Mouse (Mus musculus): ENCODE measurements around the gene Parpbp.

Parpbp gene

GRCm38 (mm10) chr10:88146707-88147477 is at the start of gene Parpbp, which contains the start of gene Nup37:
Parpbp (minus strand) TSS chr10:88146941.
Nup37 (plus strand) TSS chr10:88146992.
- peak; percentile 92 for DNase-seq (ENCODE audit: low read depth, low spot score)

- no peak for DNase-seq (ENCODE audit: low read depth, low spot score)
Observed at GRCm38 (mm10) chr10:88167438-88168077, 20.8 kb upstream of the Parpbp start.

GRCm38 (mm10) chr10:88166158-88166557 is 19.4 kb upstream of the Parpbp start:
- peak; percentile 33 for DNase-seq (ENCODE audit: low read depth, low spot score)

GRCm38 (mm10) chr10:88162676-88163075 is 15.9 kb upstream of the Parpbp start:
- DNase-seq (ENCODE audit: low read depth, low spot score) = no peak

GRCm38 (mm10) chr10:88162096-88162495 is 15.4 kb upstream of the Parpbp start:
- DNase-seq (ENCODE audit: low read depth, low spot score) = no peak

GRCm38 (mm10) chr10:88151658-88152057 is 4.9 kb upstream of the Parpbp start:
- no peak for DNase-seq (ENCODE audit: low read depth, low spot score)

- no peak for DNase-seq (ENCODE audit: low read depth, low spot score)
Observed at GRCm38 (mm10) chr10:88150381-88150780, 3.6 kb upstream of the Parpbp start.

GRCm38 (mm10) chr10:88146187-88146586 is 554 bp downstream of the Parpbp start:
- no peak for DNase-seq (ENCODE audit: low read depth, low spot score)

GRCm38 (mm10) chr10:88135630-88136029 is 11.1 kb downstream of the Parpbp start:
- DNase-seq (ENCODE audit: low read depth, low spot score) = no peak

- DNase-seq (ENCODE audit: low read depth, low spot score) = no peak
Observed at GRCm38 (mm10) chr10:88119721-88120120, 27.0 kb downstream of the Parpbp start.

GRCm38 (mm10) chr10:88113290-88113689 is 33.5 kb downstream of the Parpbp start:
- no peak for DNase-seq (ENCODE audit: low read depth, low spot score)

- DNase-seq (ENCODE audit: low read depth, low spot score) = no peak
Observed at GRCm38 (mm10) chr10:88106169-88106568, 40.6 kb downstream of the Parpbp start.

GRCm38 (mm10) chr10:88090772-88091171 is 56.0 kb downstream of the Parpbp start, which contains the start of gene Pmch:
Pmch (plus strand) TSS chr10:88091072.
- no peak for DNase-seq (ENCODE audit: low read depth, low spot score)

- DNase-seq (ENCODE audit: low read depth, low spot score) = no peak
Observed at GRCm38 (mm10) chr10:88067377-88067776, 79.4 kb downstream of the Parpbp start.

- no peak for DNase-seq (ENCODE audit: low read depth, low spot score)
Observed at GRCm38 (mm10) chr10:88064872-88065271, 81.9 kb downstream of the Parpbp start.

- DNase-seq (ENCODE audit: low read depth, low spot score) = no peak
Observed at GRCm38 (mm10) chr10:88063436-88063835, 83.3 kb downstream of the Parpbp start.

- no peak for DNase-seq (ENCODE audit: low read depth, low spot score)
Observed at GRCm38 (mm10) chr10:88056950-88057649, 89.6 kb downstream of the Parpbp start.

GRCm38 (mm10) chr10:88054233-88054985 is 92.3 kb downstream of the Parpbp start:
- DNase-seq (ENCODE audit: low read depth, low spot score) = peak; percentile 68

- no peak for DNase-seq (ENCODE audit: low read depth, low spot score)
Observed at GRCm38 (mm10) chr10:88046098-88046771, 100.5 kb downstream of the Parpbp start.

GRCm38 (mm10) chr10:88044297-88044696 is 102.4 kb downstream of the Parpbp start:
- DNase-seq (ENCODE audit: low read depth, low spot score) = no peak

Measured in A20 (cell line).